Mouse (Mus musculus) embryonic facial prominence, embryonic 14.5 days (tissue): ENCODE data around the gene Spns3. TPM values are rescaled to one million over a fixed set of nuclear protein-coding genes. Genes with fewer than 3 reads are reported as not detected.

Experiments used
- ATAC-seq: fragments of 200-750 bp; cut with Nextera tagmentation; 2 replicates; pipeline ENCODE4 v1.8.0; 2017; ENCODE audit warnings: low read depth, moderate number of reproducible peaks, moderate TSS enrichment
- DNase-seq: peaks from one replicate; pipeline ENCODE4 v3.0.0-alpha.2; 2015; ENCODE audit warnings: low spot score
- H3K27ac ChIP-seq: fragments of 300-500 bp; sonication (generic); replicated peaks from 2 replicates; pipeline ENCODE4 v1.5.1; 2014; ENCODE audit warnings: low read depth, mild to moderate bottlenecking, low read length, moderate library complexity
- H3K27me3 ChIP-seq: fragments of 300-500 bp; sonication (generic); replicated peaks from 2 replicates; pipeline ENCODE4 v1.6.1; 2014; ENCODE audit warnings: low read length; ENCODE audit not compliant: control insufficient read depth, insufficient read depth
- H3K36me3 ChIP-seq: fragments of 300-500 bp; sonication (generic); 2 replicates; pipeline ENCODE4 v1.6.1; 2014; ENCODE audit warnings: low read length, mixed read lengths; ENCODE audit not compliant: control insufficient read depth, insufficient read depth
- H3K4me1 ChIP-seq: fragments of 300-500 bp; sonication (generic); 2 replicates; pipeline ENCODE4 v1.6.1; 2014; ENCODE audit warnings: antibody characterized with exemption, low read length; ENCODE audit not compliant: control insufficient read depth, insufficient read depth
- H3K4me2 ChIP-seq: fragments of 300-500 bp; sonication (generic); 2 replicates; pipeline ENCODE4 v1.6.1; 2014; ENCODE audit warnings: low read depth, mild to moderate bottlenecking, low read length, moderate library complexity, mixed read lengths
- H3K4me3 ChIP-seq: fragments of 300-500 bp; sonication (generic); 2 replicates; pipeline ENCODE4 v1.5.1; 2014; ENCODE audit warnings: low read depth, mild to moderate bottlenecking, low read length
- H3K9ac ChIP-seq: fragments of 300-500 bp; sonication (generic); 2 replicates; pipeline ENCODE4 v1.6.1; 2014; ENCODE audit warnings: low read depth, mild to moderate bottlenecking, low read length, moderate library complexity, mixed read lengths
- H3K9me3 ChIP-seq: fragments of 300-500 bp; sonication (generic); 2 replicates; pipeline ENCODE4 v1.6.1; 2016; ENCODE audit warnings: low read length; ENCODE audit not compliant: control insufficient read depth
- WGBS: fragments of 180-500 bp; shearing (Covaris S2); extraction: QIAGEN DNeasy Blood & Tissue Kit; methylation state at CpG from one replicate; pipeline ENCODE4 v1.1.7; 2014; 5-methylcytosine and 5-hydroxymethylcytosine counted together
- polyA plus RNA-seq: library from polyadenylated mRNA; unstranded; fragments of >200 nt; fragmentation: Nextera tagmentation; extraction: Ambion mirVana; gene quantifications from 2 replicates; pipeline ENCODE4 v1.2.1, GENCODE M21; 2014

The Spns3 gene
- polyA plus RNA-seq, 1 experiment from 2014 or later, result 0.54 TPM

- WGBS, result 94% methylated on average over 3 of the region's 3 CpGs
- ATAC-seq, result no peak
Measured at GRCm38 (mm10) chr11:72452140-72452665, 98.1 kb downstream of the Spns3 start.

DNA sequence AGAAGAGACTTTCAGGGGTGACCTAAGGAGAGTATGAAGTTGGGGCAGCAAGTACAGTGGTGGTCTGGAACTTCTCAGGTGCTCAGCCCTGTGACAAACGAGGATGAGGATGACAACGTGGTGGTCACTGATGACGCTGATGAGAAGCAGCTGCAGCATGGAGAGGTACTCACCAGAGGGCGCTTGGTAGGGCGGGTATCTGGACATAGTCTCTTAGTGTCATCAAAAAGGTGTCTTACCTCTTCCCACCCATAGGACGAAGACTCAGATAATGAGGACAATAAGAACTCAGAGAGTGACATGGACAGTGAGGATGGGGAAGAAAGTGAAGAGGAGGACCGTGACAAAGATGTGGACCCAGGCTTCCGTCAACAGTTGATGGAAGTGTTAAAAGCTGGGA, 102.8 kb downstream of the Spns3 start:
- Histone ChIP-seq H3K27me3 (no peaks in the 10 kb centered on the region), H3K36me3 (peaks cover 100% of the 10 kb centered on the region), H3K27ac (no peak overlapping the region), H3K4me1 (no peaks in the 10 kb centered on the region), H3K9me3 (no peaks in the 10 kb centered on the region), H3K4me3 (no peak overlapping the region), H3K9ac (no peak overlapping the region), H3K4me2 (no peak overlapping the region)
- ATAC-seq, result no peak
- WGBS, result 83% methylated on average over 8 of the region's 8 CpGs
- DNase-seq, result no peak

More at GRCm38 (mm10) chr11:72452140-72452665, 98.1 kb downstream of the Spns3 start:
- Histone ChIP-seq H3K4me1 (no peaks in the 10 kb centered on the region), H3K27me3 (no peaks in the 10 kb centered on the region), H3K9ac (no peak overlapping the region), H3K4me2 (no peak overlapping the region), H3K4me3 (no peak overlapping the region), H3K27ac (no peak overlapping the region), H3K9me3 (no peaks in the 10 kb centered on the region), H3K36me3 (peaks cover 59% of the 10 kb centered on the region)
- DNase-seq, result no peak

- no peak for DNase-seq
- WGBS, result 87% methylated on average over 6 of the region's 6 CpGs
- no peaks in the 10 kb centered on the region for H3K27me3 ChIP-seq
- no peak for ATAC-seq
- H3K27ac ChIP-seq, result no peak overlapping the region
- H3K9ac ChIP-seq, result no peak overlapping the region
- H3K36me3 ChIP-seq, result peaks cover 94% of the 10 kb centered on the region
- no peak overlapping the region for H3K4me2 ChIP-seq
- no peak overlapping the region for H3K4me3 ChIP-seq
- no peaks in the 10 kb centered on the region for H3K9me3 ChIP-seq
- peaks cover 6% of the 10 kb centered on the region for H3K4me1 ChIP-seq
Measured at GRCm38 (mm10) chr11:72446311-72447105, 103.8 kb downstream of the Spns3 start.

Other genes starting within 250 kb of the Spns3 start
- gene Xaf1, start 248.9 kb downstream of the Spns3 start, polyA plus RNA-seq, result 3.2 TPM in 2 replicates
- not detected in 2 replicates for gene Fbxo39, start 236.1 kb downstream of the Spns3 start, polyA plus RNA-seq
- gene Tekt1, start 188.1 kb downstream of the Spns3 start, polyA plus RNA-seq, result 6.2 and 12.5 TPM in 2 replicates
- gene Smtnl2, start 138.8 kb downstream of the Spns3 start, polyA plus RNA-seq, result 24.8 and 26.7 TPM in 2 replicates
- 1.8 and 2.5 TPM in 2 replicates for gene Ggt6, start 115.0 kb downstream of the Spns3 start, polyA plus RNA-seq
- 114 and 123 TPM in 2 replicates for gene Mybbp1a, start 109.2 kb downstream of the Spns3 start, polyA plus RNA-seq
- 6.0 and 9.5 TPM in 2 replicates for gene Spns2, start 60.6 kb downstream of the Spns3 start, polyA plus RNA-seq
- gene Ube2g1, start 56.8 kb upstream of the Spns3 start, polyA plus RNA-seq, result 58.5 and 66.8 TPM in 2 replicates
- 29.2 and 31.2 TPM in 2 replicates for gene Ankfy1, start 139.5 kb upstream of the Spns3 start, polyA plus RNA-seq
- gene Cyb5d2, start 245.6 kb upstream of the Spns3 start, polyA plus RNA-seq, result 4.5 and 4.6 TPM in 2 replicates
- gene Zzef1, start 245.7 kb upstream of the Spns3 start, polyA plus RNA-seq, result 10.3 and 11.8 TPM in 2 replicates